Mouse (Mus musculus) small intestine, adult 2 months (tissue): ENCODE results near the gene Kdf1.

Experiments used
- CTCF ChIP-seq: fragments of 200-500 bp; IDR thresholded peaks from 2 replicates; pipeline ENCODE4 v1.5.1; 2012; ENCODE audit warnings: low read depth, mild to moderate bottlenecking, control low read depth, inconsistent platforms, low read length, moderate library complexity, mixed read lengths; ENCODE audit not compliant: insufficient replicate concordance, insufficient read length; ENCODE audit errors: extremely low read depth
- POLR2A ChIP-seq: fragments of 200-500 bp; IDR thresholded peaks from 2 replicates; pipeline ENCODE4 v1.6.1; 2012; ENCODE audit warnings: low read depth, mild to moderate bottlenecking, control low read depth, inconsistent platforms, low read length, moderate library complexity

DNA sequence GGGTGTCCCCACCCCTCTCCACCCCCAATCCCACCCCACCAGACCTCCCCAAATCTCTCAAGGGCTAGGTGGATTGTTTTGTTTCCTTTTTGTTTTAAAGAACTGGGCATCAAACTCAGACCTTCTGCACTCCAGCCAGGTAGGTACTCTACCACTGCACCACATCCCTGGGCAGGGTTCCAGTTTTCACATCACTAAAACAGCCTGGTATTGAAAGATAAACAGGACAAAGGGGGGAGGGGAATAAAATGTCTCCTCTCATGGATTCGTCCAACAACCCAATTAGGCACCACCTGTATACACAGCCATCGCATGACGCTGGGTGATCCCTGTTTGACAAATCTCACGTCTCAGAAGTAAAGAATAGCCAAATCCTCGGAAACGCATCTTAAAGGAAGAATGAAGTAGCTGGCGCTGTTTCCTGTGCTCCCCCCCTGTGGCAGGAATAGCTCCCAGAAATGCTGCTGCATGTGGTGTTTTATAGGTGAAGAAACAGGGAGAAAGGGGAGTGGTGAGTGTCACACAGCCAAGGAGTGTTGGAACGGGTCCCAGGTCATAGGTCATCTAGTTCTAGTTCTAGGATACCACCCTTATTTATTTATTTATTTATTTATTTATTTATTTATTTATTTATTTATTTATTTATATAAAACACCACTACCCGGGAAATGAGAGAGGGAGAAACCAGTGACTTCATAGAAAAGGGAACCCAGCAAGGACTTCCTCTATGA is 13.8 kb upstream of the Kdf1 start:
- TF ChIP-seq POLR2A (no peak), CTCF (no peak)
